Mouse (Mus musculus): Measurements from ENCODE around the gene Bcdin3d. TPM values are rescaled to one million over a fixed set of nuclear protein-coding genes. Genes with fewer than 3 reads are reported as not detected.
A peak's percentile ranks its signal among the peaks of the same experiment; 100 is the strongest.

Gene Bcdin3d
- polyA plus RNA-seq, 1 experiment from 2014 or later: 19.4 TPM

DNA sequence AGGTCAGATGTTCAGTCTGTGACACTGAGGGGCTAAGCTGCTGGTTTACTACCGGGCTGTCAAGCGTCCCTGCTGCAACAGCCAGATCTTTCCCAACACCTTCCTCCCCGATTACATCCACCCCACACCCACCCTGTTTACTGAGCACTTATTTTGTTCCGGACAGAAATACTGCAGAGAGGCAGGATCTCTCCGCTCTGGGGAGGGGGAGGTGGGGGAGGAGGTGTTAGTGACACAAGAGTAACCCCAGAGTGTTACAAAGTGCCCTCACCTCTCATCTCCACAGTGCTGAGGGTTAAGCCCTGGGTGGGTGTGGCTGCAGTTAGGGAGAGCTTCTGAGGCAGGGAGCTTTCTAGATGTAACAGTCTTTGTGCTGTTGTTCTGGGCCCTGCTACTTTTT is 25.8 kb upstream of the Bcdin3d start:
- WGBS: 20% methylated on average over 5 of the region's 5 CpGs
- H3K4me1 ChIP-seq: peaks cover 47% of the 10 kb centered on the region
- H3K36me3 ChIP-seq: no peaks in the 10 kb centered on the region
- no peaks in the 10 kb centered on the region for H3K9me3 ChIP-seq (replicated peaks)
- H3K27ac ChIP-seq: no peak overlapping the region
- DNase-seq (ENCODE audit: low spot score): no peak
- H3K4me3 ChIP-seq: no peak overlapping the region
- H3K27me3 ChIP-seq (ENCODE audit: low read depth, poor library complexity, severe bottlenecking): peaks cover 52% of the 10 kb centered on the region

DNA sequence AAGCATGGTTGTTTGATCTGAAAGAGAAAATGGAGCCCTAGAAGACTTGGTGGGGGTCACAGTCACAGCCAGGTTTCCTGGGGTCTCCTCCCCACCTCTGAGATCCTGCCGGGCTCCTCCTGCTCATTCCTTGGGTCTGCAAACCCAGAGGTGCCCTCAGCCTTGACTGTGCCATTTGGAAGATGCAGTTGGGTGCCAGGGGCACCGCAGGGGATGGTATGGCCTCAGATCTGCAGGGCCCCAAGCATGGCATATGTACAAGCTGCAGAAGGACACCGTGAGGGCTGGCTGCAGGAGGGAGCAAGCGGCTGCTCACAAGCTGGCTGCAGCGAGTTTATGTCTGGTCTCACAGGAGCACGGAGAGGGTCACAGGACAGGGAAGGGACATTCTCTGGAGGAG is 25.2 kb upstream of the Bcdin3d start:
- DNase-seq (ENCODE audit: low spot score): no peak
- no peaks in the 10 kb centered on the region for H3K9me3 ChIP-seq (replicated peaks)
- no peak overlapping the region for H3K27ac ChIP-seq
- WGBS: 42% methylated on average over 6 of the region's 6 CpGs
- no peaks in the 10 kb centered on the region for H3K36me3 ChIP-seq
- no peak overlapping the region for H3K4me3 ChIP-seq
- H3K27me3 ChIP-seq (ENCODE audit: low read depth, poor library complexity, severe bottlenecking): peaks cover 51% of the 10 kb centered on the region
- peaks cover 47% of the 10 kb centered on the region for H3K4me1 ChIP-seq

DNA sequence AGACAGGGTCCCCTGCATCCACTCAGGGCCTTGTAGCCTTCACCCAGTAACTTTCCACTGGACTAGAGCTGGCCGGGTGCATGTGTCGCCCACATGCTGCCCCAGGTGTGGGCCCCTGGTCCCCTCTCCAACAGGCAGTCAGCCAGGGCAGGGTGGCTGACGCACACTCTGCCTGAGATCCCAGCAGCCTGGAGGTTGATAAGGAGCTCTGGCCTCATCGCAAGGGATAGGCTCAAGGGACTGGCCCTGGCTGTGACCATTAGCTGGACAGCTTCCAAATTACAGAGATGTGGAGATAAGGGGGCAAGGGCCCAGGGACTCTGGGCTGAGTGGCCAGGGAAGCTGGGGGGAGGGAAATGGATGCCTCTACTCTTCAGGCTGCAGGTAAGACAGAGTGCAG is 24.3 kb upstream of the Bcdin3d start:
- Histone ChIP-seq H3K27ac (no peak overlapping the region), H3K27me3 (ENCODE audit: low read depth, poor library complexity, severe bottlenecking) (peaks cover 54% of the 10 kb centered on the region), H3K36me3 (no peaks in the 10 kb centered on the region), H3K4me1 (peaks cover 47% of the 10 kb centered on the region), H3K9me3 (replicated peaks) (no peaks in the 10 kb centered on the region), H3K4me3 (no peak overlapping the region)
- WGBS: 56% methylated on average over 4 of the region's 4 CpGs
- DNase-seq (ENCODE audit: low spot score): no peak

DNA sequence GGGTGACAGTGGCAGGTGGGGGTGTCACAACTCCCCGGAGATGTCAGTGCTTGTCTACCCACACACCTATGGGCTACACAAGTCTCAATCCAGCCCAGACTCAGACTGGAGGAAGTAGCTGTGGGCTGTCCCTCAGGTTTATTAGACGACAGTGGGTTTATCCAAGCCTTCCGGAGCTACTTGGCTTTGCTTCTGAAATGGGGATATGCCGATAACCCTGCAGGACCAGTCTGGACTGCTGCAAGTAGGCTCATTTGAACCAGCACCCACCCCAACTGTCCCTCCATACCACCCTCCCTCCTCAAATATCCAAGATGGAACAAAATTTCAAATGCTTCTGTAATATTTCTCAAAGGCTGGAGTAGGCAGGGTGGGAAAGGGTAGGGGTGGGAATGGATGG is 23.8 kb upstream of the Bcdin3d start:
- no peaks in the 10 kb centered on the region for H3K9me3 ChIP-seq (replicated peaks)
- WGBS: 85% methylated on average over 4 of the region's 4 CpGs
- H3K4me1 ChIP-seq: peaks cover 45% of the 10 kb centered on the region
- no peak overlapping the region for H3K4me3 ChIP-seq
- no peak overlapping the region for H3K27ac ChIP-seq
- DNase-seq (ENCODE audit: low spot score): no peak
- peaks cover 54% of the 10 kb centered on the region for H3K27me3 ChIP-seq (ENCODE audit: low read depth, poor library complexity, severe bottlenecking)
- no peaks in the 10 kb centered on the region for H3K36me3 ChIP-seq

DNA sequence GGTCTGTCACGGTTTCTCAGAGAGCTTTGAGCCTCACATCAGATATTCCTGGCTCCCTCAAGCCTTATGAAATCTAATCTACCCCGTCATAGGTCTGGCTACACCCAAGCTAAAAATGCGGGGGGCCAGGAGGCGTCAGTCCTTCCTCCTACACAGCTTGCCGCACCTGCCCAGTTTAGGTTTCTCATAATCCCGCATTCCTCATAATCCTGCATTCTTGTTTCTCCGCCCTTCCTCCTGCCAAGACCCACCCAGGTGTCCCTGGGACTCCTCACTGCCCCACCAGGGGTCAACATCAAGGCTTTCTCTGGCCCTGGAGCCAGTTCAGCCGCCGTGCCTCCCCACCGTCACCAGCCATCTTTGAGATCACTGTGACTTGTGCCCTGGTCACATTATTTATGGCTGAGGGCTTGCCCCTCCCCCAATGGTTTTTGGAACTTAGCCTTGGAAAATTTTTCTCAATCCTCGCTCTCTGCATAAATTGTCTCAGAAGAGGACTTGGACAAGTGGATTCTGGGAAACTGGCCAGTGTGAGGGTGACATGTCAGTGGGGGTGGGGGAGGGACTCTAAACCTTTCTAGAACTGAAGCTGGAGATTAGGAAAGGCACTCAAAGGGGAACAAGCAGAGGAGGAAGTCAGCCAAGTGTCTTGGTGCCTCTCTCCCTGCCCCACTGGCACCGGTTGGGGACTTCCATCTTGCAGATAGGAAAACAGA is 23.2 kb upstream of the Bcdin3d start:
- H3K4me1 ChIP-seq: peaks cover 38% of the 10 kb centered on the region
- no peaks in the 10 kb centered on the region for H3K36me3 ChIP-seq
- WGBS: 56% methylated on average over 12 of the region's 12 CpGs
- H3K27me3 ChIP-seq (ENCODE audit: low read depth, poor library complexity, severe bottlenecking): peaks cover 54% of the 10 kb centered on the region
- H3K27ac ChIP-seq: no peak overlapping the region
- H3K9me3 ChIP-seq (replicated peaks): no peaks in the 10 kb centered on the region
- no peak overlapping the region for H3K4me3 ChIP-seq
- DNase-seq (ENCODE audit: low spot score): no peak

DNA sequence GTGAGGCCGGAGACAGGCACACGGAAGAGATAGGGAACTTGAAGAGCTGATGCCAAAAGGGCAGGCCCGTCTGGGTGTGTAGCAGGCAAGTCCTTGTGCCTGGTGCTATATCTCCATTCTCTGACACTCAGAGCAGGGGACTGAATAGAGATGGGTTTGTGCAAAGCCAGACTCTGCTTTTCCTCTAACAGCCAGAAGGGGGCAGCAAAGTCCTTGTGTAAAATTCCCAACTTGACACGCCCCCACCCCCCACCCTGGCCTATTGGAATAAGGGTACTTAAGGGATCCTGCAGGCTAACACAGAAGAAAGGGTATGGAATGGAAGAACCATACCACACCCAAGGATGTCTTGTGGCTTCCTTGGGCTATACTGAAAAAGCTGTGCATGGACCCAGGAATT is 22.5 kb upstream of the Bcdin3d start:
- no peaks in the 10 kb centered on the region for H3K9me3 ChIP-seq (replicated peaks)
- H3K27ac ChIP-seq: no peak overlapping the region
- peaks cover 32% of the 10 kb centered on the region for H3K4me1 ChIP-seq
- peak; percentile 76 for DNase-seq (ENCODE audit: low spot score)
- no peak overlapping the region for H3K4me3 ChIP-seq
- peaks cover 58% of the 10 kb centered on the region for H3K27me3 ChIP-seq (ENCODE audit: low read depth, poor library complexity, severe bottlenecking)
- H3K36me3 ChIP-seq: no peaks in the 10 kb centered on the region
- WGBS: 14% methylated on average over 4 of the region's 4 CpGs

DNA sequence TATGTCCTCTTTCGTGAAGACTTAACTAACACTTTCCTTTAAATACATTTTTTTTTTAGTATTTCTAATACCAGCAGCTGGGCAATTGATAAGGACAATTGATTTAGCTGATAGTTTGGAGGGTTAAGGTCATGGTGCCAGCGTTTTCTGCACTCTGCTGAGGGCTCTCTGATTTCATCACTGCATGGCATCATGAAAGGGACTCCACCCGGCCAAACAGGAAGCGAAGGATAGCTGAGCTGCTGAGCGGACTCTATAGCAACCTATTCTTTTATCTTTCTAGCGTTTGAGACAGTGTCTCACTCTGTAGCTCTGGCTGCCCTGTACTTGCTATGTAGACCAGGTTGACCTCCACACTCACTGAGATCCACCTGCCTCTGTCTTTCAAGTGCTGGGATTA is 10.2 kb upstream of the Bcdin3d start:
- Histone ChIP-seq H3K4me1 (no peaks in the 10 kb centered on the region), H3K27me3 (ENCODE audit: low read depth, poor library complexity, severe bottlenecking) (0 out of 2 replicates have a peak, but pooled peaks cover 4% of the 10 kb centered on the region), H3K27ac (no peak overlapping the region), H3K4me3 (no peak overlapping the region), H3K36me3 (no peaks in the 10 kb centered on the region), H3K9me3 (replicated peaks) (no peaks in the 10 kb centered on the region)
- DNase-seq (ENCODE audit: low spot score): no peak
- WGBS: 83% methylated on average over 6 of the region's 6 CpGs

DNA sequence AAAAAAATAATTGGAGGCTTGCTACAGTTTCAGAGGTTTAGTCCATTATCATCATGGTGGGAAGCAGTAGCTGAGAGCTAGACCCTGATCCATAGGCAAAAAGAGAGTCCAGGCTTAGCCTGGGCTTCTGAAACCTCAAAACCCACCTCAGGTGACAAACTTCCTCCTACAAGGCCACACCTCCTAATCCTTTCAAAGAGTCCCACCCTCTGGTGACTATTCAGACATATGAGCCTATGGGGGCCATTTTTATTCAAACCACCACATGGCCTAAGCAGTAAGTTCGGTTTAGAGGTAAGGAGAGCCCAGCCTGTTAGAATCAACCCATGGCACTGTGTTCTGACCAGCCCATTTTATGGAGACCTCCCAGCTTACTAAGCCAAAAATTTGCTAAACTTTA is 1.3 kb upstream of the Bcdin3d start:
- WGBS: 84% methylated on average over 1 of the region's 1 CpGs

DNA sequence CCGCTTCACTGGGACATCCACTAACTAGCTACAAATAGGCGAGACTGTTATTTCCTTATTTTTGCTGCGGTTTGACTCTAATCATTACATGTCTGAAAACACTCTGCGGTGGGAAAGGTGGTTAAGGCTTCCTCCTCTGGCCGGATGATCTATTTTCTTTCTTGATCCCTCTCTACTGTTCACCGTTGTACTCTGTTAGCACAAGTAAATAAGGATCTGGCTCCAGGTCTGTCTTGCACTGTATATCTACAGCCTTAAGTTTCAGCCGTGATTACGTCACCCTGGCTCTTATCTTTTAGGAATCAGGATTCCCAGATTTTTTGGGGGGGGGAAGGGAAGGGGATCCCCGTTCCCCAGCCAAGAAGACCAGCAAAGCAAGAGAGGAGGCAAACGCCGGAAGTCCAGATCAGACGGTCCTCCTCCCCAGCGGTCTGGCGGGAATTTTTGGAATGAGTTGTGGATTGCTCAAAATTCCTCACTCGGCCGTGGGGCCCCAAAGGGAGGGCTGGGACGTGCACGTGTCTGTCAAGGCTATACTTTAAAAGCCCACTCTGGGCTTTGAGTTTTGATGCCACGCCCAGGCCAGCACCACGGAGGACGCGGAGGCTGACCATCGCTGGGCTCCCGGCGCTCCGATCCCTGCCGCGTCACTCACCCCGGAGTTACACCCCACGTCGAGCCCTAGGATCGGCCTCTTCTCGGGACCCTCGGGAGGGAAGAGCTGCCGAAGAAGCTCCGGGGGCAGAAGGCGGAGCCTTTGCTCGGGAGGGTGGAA is 542 bp downstream of the Bcdin3d start:
- no peak for DNase-seq (ENCODE audit: low spot score)
- 7% methylated on average over 38 of the region's 38 CpGs for WGBS

More for the DNA sequence above, 1.3 kb upstream of the Bcdin3d start:
- Histone ChIP-seq H3K27ac (no peak overlapping the region), H3K4me3 (no peak overlapping the region), H3K27me3 (ENCODE audit: low read depth, poor library complexity, severe bottlenecking) (no peaks in the 10 kb centered on the region), H3K9me3 (replicated peaks) (no peaks in the 10 kb centered on the region), H3K36me3 (peaks cover 11% of the 10 kb centered on the region), H3K4me1 (peaks cover 14% of the 10 kb centered on the region)
- no peak for DNase-seq (ENCODE audit: low spot score)

DNA sequence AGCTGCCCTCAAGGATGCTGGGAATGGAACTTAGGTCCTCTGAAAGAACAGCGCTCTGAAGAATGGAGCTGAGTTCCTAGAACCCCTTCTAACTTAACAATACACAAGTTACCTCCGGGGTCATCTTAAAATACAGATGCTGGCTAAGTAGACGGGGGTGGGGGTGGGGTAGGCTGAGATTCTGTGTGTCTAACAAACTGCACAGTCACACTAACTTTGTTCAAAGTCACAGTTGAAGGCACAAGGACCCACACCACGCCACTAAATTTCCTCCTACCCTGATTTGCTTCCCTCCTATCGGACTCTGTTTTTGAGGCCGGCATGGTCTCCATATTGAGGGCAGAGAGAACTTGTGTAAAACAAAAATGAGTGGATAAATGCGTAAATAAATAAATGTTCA is 1.6 kb downstream of the Bcdin3d start:
- Histone ChIP-seq H3K27me3 (ENCODE audit: low read depth, poor library complexity, severe bottlenecking) (no peaks in the 10 kb centered on the region), H3K4me3 (peak overlapping the region; percentile 87; the same call in 1 of the 2 replicates), H3K36me3 (peaks cover 40% of the 10 kb centered on the region), H3K27ac (no peak overlapping the region), H3K4me1 (peaks cover 14% of the 10 kb centered on the region), H3K9me3 (replicated peaks) (peaks cover 3% of the 10 kb centered on the region; the same call in 1 of the 2 replicates)
- no peak for DNase-seq (ENCODE audit: low spot score)
- 92% methylated on average over 7 of the region's 7 CpGs for WGBS

More for the DNA sequence above, 542 bp downstream of the Bcdin3d start:
- Histone ChIP-seq H3K4me1 (peaks cover 14% of the 10 kb centered on the region), H3K27me3 (ENCODE audit: low read depth, poor library complexity, severe bottlenecking) (no peaks in the 10 kb centered on the region), H3K9me3 (replicated peaks) (peaks cover 3% of the 10 kb centered on the region; the same call in 1 of the 2 replicates), H3K27ac (peak overlapping the region; percentile 97), H3K4me3 (peak overlapping the region; percentile 87), H3K36me3 (peaks cover 30% of the 10 kb centered on the region)

DNA sequence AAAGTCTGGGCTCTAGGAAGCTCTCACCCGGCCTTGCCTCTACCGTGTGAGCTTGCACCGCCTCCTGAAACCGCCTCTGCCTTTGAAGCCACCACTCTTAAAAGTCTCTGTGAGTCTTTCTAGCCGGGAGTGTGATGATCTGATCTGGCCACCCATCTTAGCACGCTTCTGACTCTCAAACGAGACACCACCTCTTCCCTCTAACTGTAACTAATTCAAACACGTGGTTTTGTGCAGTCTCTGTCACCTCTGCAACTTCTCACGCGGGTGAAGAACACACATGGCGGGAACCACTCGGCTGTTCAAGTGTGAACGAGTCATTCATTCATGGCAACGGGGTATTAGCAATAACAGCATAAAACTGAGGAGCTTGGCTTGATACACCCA is 2.9 kb downstream of the Bcdin3d start:
- peaks cover 41% of the 10 kb centered on the region for H3K36me3 ChIP-seq
- 74% methylated on average over 14 of the region's 14 CpGs for WGBS
- H3K4me1 ChIP-seq: peaks cover 14% of the 10 kb centered on the region
- no peak for DNase-seq (ENCODE audit: low spot score)
- H3K9me3 ChIP-seq (replicated peaks): peaks cover 3% of the 10 kb centered on the region; the same call in 1 of the 2 replicates
- no peak overlapping the region for H3K27ac ChIP-seq
- H3K4me3 ChIP-seq: no peak overlapping the region
- H3K27me3 ChIP-seq (ENCODE audit: low read depth, poor library complexity, severe bottlenecking): no peaks in the 10 kb centered on the region

DNA sequence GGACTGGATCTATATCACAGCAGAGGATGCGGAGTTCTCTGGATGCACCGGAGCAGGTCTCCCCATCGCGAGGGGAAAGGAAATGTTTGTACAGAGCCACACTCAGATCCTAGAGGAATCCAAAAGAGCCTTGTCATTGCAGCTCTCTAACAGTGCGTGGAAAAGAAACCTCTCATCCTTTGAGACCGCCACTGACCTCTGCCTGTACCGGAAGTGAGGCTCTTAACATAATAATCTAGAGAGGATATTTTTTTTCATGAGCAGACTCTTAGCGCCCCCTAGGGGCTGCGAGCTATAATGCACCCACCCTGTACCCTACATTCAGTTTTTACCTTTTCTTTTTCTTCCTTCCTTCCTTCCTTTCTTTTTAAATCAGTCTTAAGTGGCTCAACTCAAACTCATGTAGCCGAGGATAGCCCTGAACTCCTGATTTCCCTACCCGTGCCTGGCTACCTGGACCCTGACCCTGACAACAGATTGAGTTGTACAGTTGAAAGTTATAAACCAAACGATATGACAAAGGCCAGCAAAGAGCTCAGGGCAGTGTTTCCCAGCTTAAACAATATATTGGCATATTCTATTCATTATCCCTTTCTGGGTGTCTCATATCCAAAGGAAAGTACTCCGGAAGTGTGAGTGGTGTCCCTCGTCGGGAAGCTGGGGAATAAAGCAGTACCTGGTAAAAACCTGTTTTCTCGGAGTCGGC is 3.4 kb downstream of the Bcdin3d start:
- Histone ChIP-seq H3K36me3 (peaks cover 43% of the 10 kb centered on the region), H3K4me3 (no peak overlapping the region), H3K27ac (no peak overlapping the region), H3K9me3 (replicated peaks) (peaks cover 3% of the 10 kb centered on the region; the same call in 1 of the 2 replicates), H3K4me1 (peaks cover 14% of the 10 kb centered on the region), H3K27me3 (ENCODE audit: low read depth, poor library complexity, severe bottlenecking) (no peaks in the 10 kb centered on the region)
- WGBS: 65% methylated on average over 17 of the region's 17 CpGs
- peak; percentile 64 for DNase-seq (ENCODE audit: low spot score)

Measured in limb, embryonic 10.5 days (tissue).